Mouse (Mus musculus) kidney, adult 2 months (tissue): ENCODE data around the gene Vps39.

Source experiments
- CTCF ChIP-seq: fragments of 200-500 bp; conservative IDR thresholded peaks from 2 replicates; pipeline ENCODE4 v1.5.1; 2011; ENCODE audit warnings: low read depth, mild to moderate bottlenecking, control low read depth, low read length, moderate library complexity, mixed read lengths; ENCODE audit not compliant: insufficient read depth, insufficient read length
- POLR2A ChIP-seq: fragments of 200-500 bp; IDR thresholded peaks from one replicate; pipeline ENCODE4 v1.6.1; 2011; ENCODE audit warnings: low read depth, low read length, control low read depth

GRCm38 (mm10) chr2:120312276-120312825 is 40.6 kb downstream of the Vps39 start:
- TF ChIP-seq CTCF = no peak
- no peak for TF ChIP-seq POLR2A
